Mouse (Mus musculus) heart, postnatal 0 days (tissue): Measurements from ENCODE around the gene Ppp2r5e.

ENCODE experiments used
- CTCF ChIP-seq: IDR thresholded peaks from 2 replicates; pipeline ENCODE4 v1.5.1; 2016; ENCODE audit warnings: antibody characterized with exemption, control low read depth, low read depth
- EP300 ChIP-seq: IDR thresholded peaks from 2 replicates; pipeline ENCODE4 v1.6.1; 2016; ENCODE audit warnings: antibody characterized with exemption, low read depth

DNA sequence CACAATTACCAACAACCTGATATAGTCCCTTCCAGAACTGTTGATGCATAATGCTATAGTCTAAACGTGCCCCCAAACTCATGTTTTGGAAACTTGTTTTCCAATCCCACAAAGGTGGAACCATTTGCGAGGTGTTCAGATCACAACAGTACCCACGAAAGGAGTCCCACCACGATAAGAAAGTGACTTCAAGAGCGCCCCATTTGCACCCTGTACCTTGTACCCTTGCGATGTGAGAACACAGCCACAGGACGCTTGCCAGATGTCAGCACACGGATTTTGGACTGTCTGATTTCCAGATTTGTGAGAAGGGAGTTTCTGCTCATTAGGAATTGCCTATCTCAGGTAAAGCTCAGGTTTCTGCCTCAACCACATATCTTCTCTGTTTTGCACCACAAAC is 116.0 kb downstream of the Ppp2r5e start:
- TF ChIP-seq CTCF, result no peak
- TF ChIP-seq EP300, result no peak
